Mouse (Mus musculus) hindbrain, embryonic 14.5 days (tissue): ENCODE measurements around the gene Lrrc57. TPM values are rescaled to one million over a fixed set of nuclear protein-coding genes. Genes with fewer than 3 reads are reported as not detected.
"Not testable (repeated sequence)": the region's sequence is repeated elsewhere in the genome, so short reads cannot be mapped to it uniquely, and the experiment has no call there.

Experiments used
- ATAC-seq: fragments of 200-750 bp; cut with Nextera tagmentation; 2 replicates; pipeline ENCODE4 v1.8.0; 2017; ENCODE audit warnings: moderate number of reproducible peaks, mild to moderate bottlenecking, moderate TSS enrichment, moderate library complexity; ENCODE audit not compliant: low FRiP score
- DNase-seq: peaks from one replicate; pipeline ENCODE4 v3.0.0-alpha.2; 2015; ENCODE audit warnings: low spot score
- H3K27ac ChIP-seq: fragments of 300-500 bp; sonication (generic); 2 replicates; pipeline ENCODE4 v1.5.1; 2014; ENCODE audit warnings: mild to moderate bottlenecking, moderate library complexity
- H3K27me3 ChIP-seq: fragments of 300-500 bp; sonication (generic); 2 replicates; pipeline ENCODE4 v1.6.1; 2014; ENCODE audit warnings: mild to moderate bottlenecking, low read length, mixed read lengths; ENCODE audit not compliant: control insufficient read depth, insufficient read depth
- H3K36me3 ChIP-seq: fragments of 300-500 bp; sonication (generic); replicated peaks from 2 replicates; pipeline ENCODE4 v1.6.1; 2014; ENCODE audit not compliant: control insufficient read depth, insufficient read depth
- H3K4me1 ChIP-seq: fragments of 300-500 bp; sonication (generic); replicated peaks from 2 replicates; pipeline ENCODE4 v1.6.1; 2014; ENCODE audit warnings: antibody characterized with exemption, low read length, mixed read lengths; ENCODE audit not compliant: control insufficient read depth, insufficient read depth
- H3K4me2 ChIP-seq: fragments of 300-500 bp; sonication (generic); replicated peaks from 2 replicates; pipeline ENCODE4 v1.6.1; 2014; ENCODE audit warnings: mild to moderate bottlenecking, moderate library complexity
- H3K4me3 ChIP-seq: fragments of 300-500 bp; sonication (generic); replicated peaks from 2 replicates; pipeline ENCODE4 v1.5.1; 2014; ENCODE audit warnings: mild to moderate bottlenecking, low read length
- H3K9ac ChIP-seq: fragments of 300-500 bp; sonication (generic); 2 replicates; pipeline ENCODE4 v1.6.1; 2014
- H3K9me3 ChIP-seq: fragments of 300-500 bp; sonication (generic); 2 replicates; pipeline ENCODE4 v1.6.1; 2016; ENCODE audit warnings: low read length; ENCODE audit not compliant: control insufficient read depth
- WGBS: fragments of 180-500 bp; shearing (Covaris S2); extraction: QIAGEN DNeasy Blood & Tissue Kit; methylation state at CpG from one replicate; pipeline ENCODE4 v1.1.7; 2014; 5-methylcytosine and 5-hydroxymethylcytosine counted together
- polyA plus RNA-seq: library from polyadenylated mRNA; unstranded; fragments of >200 nt; fragmentation: Nextera tagmentation; extraction: Ambion mirVana; gene quantifications from 2 replicates; pipeline ENCODE4 v1.2.1, GENCODE M21; 2014

Gene Lrrc57
- polyA plus RNA-seq, 1 experiment from 2014 or later, result 30.8 TPM

GRCm38 (mm10) chr2:120575121-120575520, 34.2 kb downstream of the Lrrc57 start:
- Histone ChIP-seq H3K9me3 (no peaks in the 10 kb centered on the region), H3K4me2 (no peak overlapping the region), H3K27me3 (no peaks in the 10 kb centered on the region), H3K36me3 (0 out of 2 replicates have a peak, but pooled peaks cover 5% of the 10 kb centered on the region), H3K4me3 (no peak overlapping the region), H3K9ac (no peak overlapping the region), H3K4me1 (no peaks in the 10 kb centered on the region), H3K27ac (no peak overlapping the region)
- 93% methylated on average over 3 of the region's 3 CpGs for WGBS
- ATAC-seq (no peak), DNase-seq (no peak)

GRCm38 (mm10) chr2:120572161-120572560, 37.2 kb downstream of the Lrrc57 start:
- not testable (repeated sequence) for H3K36me3 ChIP-seq

GRCm38 (mm10) chr2:120571081-120571480, 38.2 kb downstream of the Lrrc57 start:
- WGBS, result 94% methylated on average over 3 of the region's 3 CpGs
- Histone ChIP-seq H3K4me1 (peaks cover 16% of the 10 kb centered on the region; the same call in 1 of the 2 replicates), H3K4me2 (no peak overlapping the region), H3K27ac (no peak overlapping the region), H3K27me3 (no peaks in the 10 kb centered on the region), H3K9ac (no peak overlapping the region), H3K4me3 (no peak overlapping the region), H3K9me3 (no peaks in the 10 kb centered on the region), H3K36me3 (0 out of 2 replicates have a peak, but pooled peaks cover 5% of the 10 kb centered on the region)
- ATAC-seq, result no peak
- DNase-seq, result no peak

More at GRCm38 (mm10) chr2:120572161-120572560, 37.2 kb downstream of the Lrrc57 start:
- ATAC-seq, H3K27me3 ChIP-seq, H3K9ac ChIP-seq, H3K4me3 ChIP-seq, H3K27ac ChIP-seq, H3K9me3 ChIP-seq, DNase-seq, H3K4me2 ChIP-seq: not testable (repeated sequence)
- 92% methylated on average over 3 of the region's 3 CpGs for WGBS
- peaks cover 13% of the 10 kb centered on the region; the same call in 1 of the 2 replicates for H3K4me1 ChIP-seq

- ATAC-seq, result peak; percentile 78; the same call in 1 of the 2 replicates
- Histone ChIP-seq H3K4me1 (peaks cover 16% of the 10 kb centered on the region; the same call in 1 of the 2 replicates), H3K27me3 (no peaks in the 10 kb centered on the region), H3K4me3 (peak overlapping the region; percentile 72), H3K9ac (peak overlapping the region; percentile 77), H3K27ac (peak overlapping the region; percentile 84; the same call in 1 of the 2 replicates), H3K36me3 (0 out of 2 replicates have a peak, but pooled peaks cover 5% of the 10 kb centered on the region), H3K4me2 (peak overlapping the region; percentile 83), H3K9me3 (no peaks in the 10 kb centered on the region)
- DNase-seq, result peak; percentile 31
- under 1% methylated on average over 22 of the region's 22 CpGs for WGBS
Measured at GRCm38 (mm10) chr2:120567798-120568320, 41.5 kb downstream of the Lrrc57 start.

- 3% methylated on average over 42 of the region's 42 CpGs for WGBS
- H3K36me3 ChIP-seq, result 0 out of 2 replicates have a peak, but pooled peaks cover 5% of the 10 kb centered on the region
Measured at GRCm38 (mm10) chr2:120566886-120567797, 42.2 kb downstream of the Lrrc57 start, which contains the start of gene Snap23. Gene Snap23 (plus strand): TSS chr2:120567671.

GRCm38 (mm10) chr2:120565363-120565762, 44.0 kb downstream of the Lrrc57 start:
- Histone ChIP-seq H3K4me2 (no peak overlapping the region), H3K4me1 (peaks cover 21% of the 10 kb centered on the region), H3K36me3 (no peaks in the 10 kb centered on the region), H3K27me3 (no peaks in the 10 kb centered on the region), H3K4me3 (no peak overlapping the region), H3K9me3 (no peaks in the 10 kb centered on the region), H3K9ac (no peak overlapping the region), H3K27ac (no peak overlapping the region)
- WGBS, result 87% methylated on average over 2 of the region's 2 CpGs
- DNase-seq (no peak), ATAC-seq (no peak)

More at GRCm38 (mm10) chr2:120566886-120567797, 42.2 kb downstream of the Lrrc57 start, which contains the start of gene Snap23:
- Histone ChIP-seq H3K27ac (peak within 1 kb of the TSS; percentile 84), H3K4me1 (peaks cover 18% of the 10 kb centered on the region), H3K4me2 (peak within 1 kb of the TSS; percentile 83), H3K4me3 (peak within 1 kb of the TSS; percentile 72), H3K27me3 (no peaks in the 10 kb centered on the region), H3K9me3 (no peaks in the 10 kb centered on the region), H3K9ac (peak within 1 kb of the TSS; percentile 77)
- ATAC-seq (peak; percentile 90), DNase-seq (peak; percentile 97)

- not testable (repeated sequence) for H3K9me3 ChIP-seq, H3K4me3 ChIP-seq, H3K27me3 ChIP-seq, H3K36me3 ChIP-seq, H3K9ac ChIP-seq, ATAC-seq, H3K4me2 ChIP-seq, H3K27ac ChIP-seq, DNase-seq
- 93% methylated on average over 4 of the region's 4 CpGs for WGBS
- peaks cover 21% of the 10 kb centered on the region for H3K4me1 ChIP-seq
Measured at GRCm38 (mm10) chr2:120564548-120565188, 44.7 kb downstream of the Lrrc57 start.

- Histone ChIP-seq H3K4me1 (peaks cover 12% of the 10 kb centered on the region), H3K27me3 (no peaks in the 10 kb centered on the region), H3K27ac (peak within 1 kb of the TSS; percentile 60; the same call in 1 of the 2 replicates), H3K4me2 (peak within 1 kb of the TSS; percentile 72), H3K9me3 (no peaks in the 10 kb centered on the region), H3K9ac (peak within 1 kb of the TSS; percentile 94), H3K36me3 (no peaks in the 10 kb centered on the region), H3K4me3 (peak within 1 kb of the TSS; percentile 84)
- DNase-seq (peak; percentile 91), ATAC-seq (peak; percentile 88)
- under 1% methylated on average over 50 of the region's 50 CpGs for WGBS
Measured at GRCm38 (mm10) chr2:120563235-120563990, 45.9 kb downstream of the Lrrc57 start, which contains the start of gene Zfp106. Gene Zfp106 (minus strand): TSS chr2:120563843.
